Mouse (Mus musculus): Measurements from ENCODE around the gene Ptch2. TPM values are rescaled to one million over a fixed set of nuclear protein-coding genes. Genes with fewer than 3 reads are reported as not detected.

Ptch2 gene
- total RNA-seq, 2 experiments from 2014 or later = 2.5 to 3.2 TPM

DNA sequence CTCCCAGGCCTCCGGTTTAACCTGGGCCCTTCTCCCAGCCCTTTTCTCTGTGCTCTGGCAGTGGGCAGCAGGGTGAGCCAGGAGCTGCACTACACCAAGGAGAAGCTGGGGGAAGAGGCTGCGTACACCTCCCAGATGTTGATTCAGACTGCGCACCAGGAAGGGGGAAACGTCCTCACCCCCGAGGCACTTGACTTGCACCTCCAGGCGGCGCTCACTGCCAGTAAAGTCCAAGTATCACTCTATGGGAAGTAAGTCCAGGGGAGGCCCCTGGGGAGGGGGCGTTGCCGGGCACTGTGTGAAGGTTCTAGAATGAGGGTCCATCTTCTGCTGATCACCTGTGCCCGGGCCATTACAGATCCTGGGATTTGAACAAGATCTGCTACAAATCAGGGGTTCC is 8.8 kb downstream of the Ptch2 start:
- DNase-seq (ENCODE audit: low spot score in 2 of 2) = no peak

DNA sequence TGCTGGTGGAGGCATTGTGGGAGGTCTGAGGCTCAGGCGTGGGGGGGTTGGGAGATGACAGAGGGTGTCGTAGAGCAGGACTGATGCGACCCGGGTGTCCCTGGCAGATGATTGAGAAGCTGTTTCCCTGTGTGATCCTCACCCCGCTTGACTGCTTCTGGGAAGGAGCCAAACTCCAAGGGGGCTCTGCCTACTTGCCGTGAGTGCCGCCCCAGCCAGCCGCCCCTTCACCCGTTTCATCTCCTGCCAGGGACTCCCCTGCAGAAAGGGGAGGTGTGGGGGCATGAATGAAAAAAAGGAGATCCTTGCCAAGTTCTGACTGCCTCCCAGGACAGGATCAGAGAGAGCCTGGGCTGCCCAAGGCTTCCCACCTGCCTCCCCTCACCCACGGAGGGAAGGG is 9.3 kb downstream of the Ptch2 start:
- DNase-seq (ENCODE audit: low spot score in 2 of 2) = no peak

GRCm38 (mm10) chr4:117107813-117108523 is 12.1 kb downstream of the Ptch2 start:
- no peak for DNase-seq (ENCODE audit: low spot score in 2 of 2)

DNA sequence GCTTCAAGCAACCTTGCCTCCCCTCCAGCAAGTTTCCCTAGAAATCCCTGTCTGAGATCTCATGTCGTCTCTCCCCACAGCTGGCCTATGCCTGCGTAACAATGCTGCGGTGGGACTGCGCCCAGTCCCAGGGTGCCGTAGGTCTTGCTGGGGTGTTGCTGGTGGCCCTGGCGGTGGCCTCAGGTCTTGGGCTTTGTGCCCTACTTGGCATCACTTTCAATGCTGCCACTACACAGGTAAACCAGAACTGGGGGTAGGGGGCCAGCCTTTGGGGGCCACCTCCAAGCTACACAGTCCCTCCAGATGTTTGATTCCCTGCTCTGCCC is 12.6 kb downstream of the Ptch2 start:
- no peak for DNase-seq (ENCODE audit: low spot score in 2 of 2)

GRCm38 (mm10) chr4:117109330-117109729 is 13.5 kb downstream of the Ptch2 start:
- no peak for DNase-seq (ENCODE audit: low spot score in 2 of 2)

GRCm38 (mm10) chr4:117110249-117110648 is 14.4 kb downstream of the Ptch2 start:
- DNase-seq (ENCODE audit: low spot score in 2 of 2) = no peak

GRCm38 (mm10) chr4:117110985-117111384 is 15.1 kb downstream of the Ptch2 start:
- no peak for DNase-seq (ENCODE audit: low spot score in 2 of 2)

DNA sequence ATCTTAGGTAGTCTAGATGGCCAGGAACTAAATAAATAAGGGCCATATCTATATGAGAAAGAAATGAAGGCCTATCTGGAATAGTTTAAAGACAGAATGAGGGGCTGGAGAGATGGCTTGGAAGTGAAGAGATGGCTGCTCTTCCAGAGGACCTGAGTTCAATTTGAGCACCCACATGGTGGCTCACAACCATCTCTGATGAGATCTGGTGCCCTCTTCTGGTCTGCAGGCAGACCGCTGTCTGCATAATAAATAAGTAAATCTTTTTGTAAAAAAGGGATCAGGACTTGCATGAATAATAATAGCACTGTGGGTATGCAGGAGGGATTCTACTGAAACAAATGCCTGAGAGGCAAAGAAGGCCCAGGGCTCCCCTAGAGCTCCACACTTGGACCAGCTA is 17.4 kb downstream of the Ptch2 start:
- DNase-seq (ENCODE audit: low spot score in 2 of 2) = no peak

- DNase-seq (ENCODE audit: low spot score in 2 of 2) = no peak
These were observed 19.7 kb downstream of the Ptch2 start for GRCm38 (mm10) chr4:117115592-117115991.

GRCm38 (mm10) chr4:117117931-117118330 is 22.1 kb downstream of the Ptch2 start:
- no peak for DNase-seq (ENCODE audit: low spot score in 2 of 2)

- no peak for DNase-seq (ENCODE audit: low spot score in 2 of 2)
These were observed 23.8 kb downstream of the Ptch2 start for GRCm38 (mm10) chr4:117119636-117120035.

GRCm38 (mm10) chr4:117120052-117120444 is 24.2 kb downstream of the Ptch2 start:
- DNase-seq (ENCODE audit: low spot score in 2 of 2) = no peak

DNA sequence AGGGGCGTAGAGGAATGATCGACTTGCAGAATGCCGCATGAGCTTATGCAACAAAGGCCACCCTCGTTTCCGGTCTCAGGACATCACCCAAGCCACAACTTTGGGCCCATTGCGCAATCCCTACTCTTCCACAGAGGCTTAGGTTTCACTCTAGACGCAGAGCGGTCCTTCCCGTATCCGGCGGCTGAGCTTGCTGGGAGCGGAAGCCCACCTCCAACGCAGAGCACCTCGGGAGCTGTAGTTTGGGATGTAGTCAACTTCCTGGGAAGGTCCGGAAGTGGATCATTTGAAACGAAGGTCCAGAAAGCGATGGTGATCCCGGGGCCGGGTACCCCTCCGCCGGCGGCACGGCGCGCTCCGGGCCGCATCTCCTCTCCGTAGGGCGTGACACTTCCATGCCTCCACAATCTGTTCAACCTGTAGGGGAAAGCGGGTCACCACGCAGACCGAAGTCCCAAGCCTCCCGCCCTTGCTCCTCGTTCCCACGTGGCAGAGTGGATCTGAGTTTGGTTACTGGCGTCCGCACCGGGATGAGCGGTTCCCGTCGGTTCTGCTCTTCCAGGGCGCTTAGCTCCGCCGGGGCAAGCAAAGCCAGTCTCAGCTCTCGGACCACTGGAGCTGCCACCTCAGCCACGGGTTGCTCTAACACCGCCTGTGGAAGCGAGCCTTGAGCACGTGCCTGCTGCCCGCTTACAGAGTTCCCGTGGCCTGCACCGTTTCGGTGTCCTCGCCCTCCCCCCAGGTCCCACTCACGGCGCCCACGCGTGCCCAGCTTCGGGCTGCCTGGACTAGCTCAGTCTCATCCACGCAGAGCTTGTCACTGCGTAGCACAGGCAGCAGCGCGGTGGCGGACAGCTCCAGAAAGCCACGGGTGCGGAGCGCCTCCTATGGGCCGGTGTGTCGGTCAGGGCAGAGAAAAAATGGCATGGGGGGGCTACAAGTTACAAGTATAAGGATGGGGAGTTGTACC is 24.9 kb downstream of the Ptch2 start:
- DNase-seq (ENCODE audit: low spot score in 2 of 2) = peak; percentile 88 to 89

DNA sequence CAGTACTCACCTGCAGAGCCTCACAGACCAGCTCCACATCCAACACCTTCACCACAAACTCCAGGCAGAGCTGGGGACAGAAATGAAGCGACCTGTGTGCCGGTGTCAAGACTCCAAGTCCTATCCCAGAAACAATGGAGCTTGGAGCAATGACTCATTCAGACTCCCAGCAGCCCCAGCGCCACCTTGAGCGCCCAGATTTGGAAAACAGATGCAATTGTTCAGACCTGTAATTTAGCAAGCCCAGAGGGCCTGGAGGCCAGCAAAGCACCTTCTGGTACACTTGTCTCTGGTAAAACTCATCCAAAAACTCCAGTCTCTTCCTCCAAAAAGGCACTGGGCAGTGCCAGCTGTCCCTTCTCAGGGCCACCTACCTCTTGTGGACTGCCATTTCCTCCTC is 26.3 kb downstream of the Ptch2 start:
- no peak for DNase-seq (ENCODE audit: low spot score in 2 of 2)

DNA sequence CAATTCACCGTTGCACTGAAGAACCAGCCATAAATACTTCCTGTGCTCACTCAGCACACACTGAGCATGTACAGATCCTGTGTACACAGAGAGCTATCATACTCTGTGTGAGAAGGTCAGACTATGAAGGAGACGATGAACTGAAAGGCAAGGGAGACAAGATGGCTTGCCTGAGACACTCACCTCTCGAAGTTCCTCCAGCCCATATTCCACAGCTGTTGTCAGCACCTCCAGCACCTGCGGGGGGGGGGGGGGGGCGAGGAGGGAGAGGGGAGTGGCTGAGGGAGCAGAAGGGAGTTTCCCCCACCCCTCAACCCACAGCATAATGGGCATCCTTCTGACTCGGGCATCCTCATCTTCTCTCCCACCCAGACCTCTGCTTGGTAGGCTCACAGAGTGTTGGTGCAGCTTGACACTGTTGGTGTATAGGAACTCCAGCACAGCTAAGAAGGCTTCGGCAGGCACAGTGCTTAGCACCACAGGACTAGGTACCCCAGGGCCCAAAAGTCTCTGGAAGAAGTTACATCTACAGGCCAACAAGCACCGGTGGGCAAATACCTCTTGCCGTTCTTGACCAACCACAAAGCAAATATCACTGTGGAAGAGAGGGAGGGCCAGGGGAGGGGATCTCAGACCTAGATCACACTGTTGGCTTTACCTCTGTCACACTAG is 27.8 kb downstream of the Ptch2 start:
- DNase-seq (ENCODE audit: low spot score in 2 of 2) = no peak

DNA sequence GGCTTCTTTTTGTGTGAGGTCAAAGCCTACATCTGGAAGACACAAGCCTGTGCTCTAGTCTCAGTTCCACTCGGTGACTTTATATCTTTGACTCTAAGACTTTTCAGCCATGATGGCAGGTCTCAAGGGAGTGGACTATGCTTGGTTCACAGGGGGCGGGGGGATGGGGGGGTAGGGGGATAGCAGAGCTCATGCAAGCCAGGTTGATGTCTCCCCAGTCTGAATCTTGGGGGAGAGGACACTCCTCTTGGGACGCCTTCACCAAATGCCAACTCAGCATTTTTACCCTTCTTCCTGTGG is 28.3 kb downstream of the Ptch2 start:
- no peak for DNase-seq (ENCODE audit: low spot score in 2 of 2)

GRCm38 (mm10) chr4:117124518-117125347 is 28.9 kb downstream of the Ptch2 start:
- DNase-seq (ENCODE audit: low spot score in 2 of 2) = peak in 1 of 2 experiments; percentile 37

DNA sequence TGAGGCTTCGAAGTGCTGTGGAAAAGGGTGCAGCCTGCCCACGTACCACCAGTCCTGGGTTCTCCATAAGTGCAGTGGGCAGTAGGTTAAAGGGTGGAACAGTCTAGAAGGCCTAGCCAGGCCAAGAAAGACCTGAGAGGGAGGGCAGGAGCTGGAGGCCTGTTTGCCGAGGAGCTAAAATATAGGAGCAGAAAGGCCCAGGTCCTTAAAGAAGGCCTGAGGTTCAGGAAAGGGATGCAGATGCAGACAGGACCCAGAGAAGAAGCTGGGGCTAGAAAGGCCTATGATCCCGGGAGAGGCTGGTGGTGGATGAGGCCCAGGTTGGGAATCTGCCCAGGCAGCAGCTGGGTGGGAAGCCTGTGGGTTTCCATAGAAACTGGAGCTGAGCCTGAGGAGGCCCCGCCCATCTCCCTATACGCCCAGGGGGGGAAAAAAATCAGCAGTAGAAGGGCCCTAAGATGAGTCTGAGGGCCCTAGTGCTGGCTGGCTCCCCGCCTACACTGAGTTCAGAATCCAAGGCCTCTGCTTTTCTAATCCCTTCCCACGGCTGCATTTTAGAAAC is 29.6 kb downstream of the Ptch2 start, which contains the start of gene Btbd19:
Gene Btbd19 (minus strand): TSS at position 378 of the 562 bp plus-strand sequence.
- DNase-seq (ENCODE audit: low spot score in 2 of 2) = peak; percentile 81 to 83

GRCm38 (mm10) chr4:117125910-117126674 is 30.2 kb downstream of the Ptch2 start:
- DNase-seq (ENCODE audit: low spot score in 2 of 2) = peak; percentile 37 to 53

All from layer of hippocampus, postnatal 10 days (tissue).